Mouse (Mus musculus) kidney, embryonic 14.5 days (tissue): ENCODE data around the gene Gm20695. TPM values are rescaled to one million over a fixed set of nuclear protein-coding genes. Genes with fewer than 3 reads are reported as not detected.
A peak's percentile ranks its signal among the peaks of the same experiment; 100 is the strongest.
"Not testable (repeated sequence)": the region's sequence is repeated elsewhere in the genome, so short reads cannot be mapped to it uniquely, and the experiment has no call there.

Source experiments
- ATAC-seq: fragments of 200-750 bp; cut with Nextera tagmentation; 2 replicates; pipeline ENCODE4 v1.8.0; 2017; ENCODE audit warnings: moderate number of reproducible peaks, mild to moderate bottlenecking, moderate TSS enrichment, moderate library complexity; ENCODE audit not compliant: low FRiP score, low TSS enrichment
- H3K27ac ChIP-seq: fragments of 300-500 bp; sonication (generic); 2 replicates; pipeline ENCODE4 v1.5.1; 2014; ENCODE audit warnings: low read depth, mild to moderate bottlenecking, low read length, moderate library complexity, mixed read lengths
- H3K27me3 ChIP-seq: fragments of 300-500 bp; sonication (generic); 2 replicates; pipeline ENCODE4 v1.6.1; 2014; ENCODE audit warnings: mild to moderate bottlenecking, low read length; ENCODE audit not compliant: control insufficient read depth, insufficient read depth
- H3K36me3 ChIP-seq: fragments of 300-500 bp; sonication (generic); 2 replicates; pipeline ENCODE4 v1.6.1; 2014; ENCODE audit warnings: low read length, mixed read lengths; ENCODE audit not compliant: control insufficient read depth, insufficient read depth
- H3K4me1 ChIP-seq: fragments of 300-500 bp; sonication (generic); 2 replicates; pipeline ENCODE4 v1.6.1; 2014; ENCODE audit warnings: low read length, mixed read lengths; ENCODE audit not compliant: control insufficient read depth, insufficient read depth
- H3K4me2 ChIP-seq: fragments of 300-500 bp; sonication (generic); replicated peaks from 2 replicates; pipeline ENCODE4 v1.6.1; 2014; ENCODE audit warnings: low read depth, mild to moderate bottlenecking, low read length
- H3K4me3 ChIP-seq: fragments of 300-500 bp; sonication (generic); 2 replicates; pipeline ENCODE4 v1.5.1; 2014; ENCODE audit warnings: mild to moderate bottlenecking, low read length
- H3K9ac ChIP-seq: fragments of 300-500 bp; sonication (generic); 2 replicates; pipeline ENCODE4 v1.6.1; 2014; ENCODE audit warnings: low read depth, mild to moderate bottlenecking, low read length, moderate library complexity
- H3K9me3 ChIP-seq: fragments of 300-500 bp; sonication (generic); 2 replicates; pipeline ENCODE4 v1.6.1; 2016; ENCODE audit warnings: low read length; ENCODE audit not compliant: control insufficient read depth
- WGBS: fragments of 180-500 bp; shearing (Covaris S2); extraction: QIAGEN DNeasy Blood & Tissue Kit; methylation state at CpG from one replicate; pipeline ENCODE4 v1.1.7; 2014; 5-methylcytosine and 5-hydroxymethylcytosine counted together
- polyA plus RNA-seq: library from polyadenylated mRNA; unstranded; fragments of >200 nt; fragmentation: Nextera tagmentation; extraction: Ambion mirVana; gene quantifications from 2 replicates; pipeline ENCODE4 v1.2.1, GENCODE M21; 2014

Gene Gm20695
- polyA plus RNA-seq, 1 experiment from 2014 or later, result 2.9 TPM

GRCm38 (mm10) chr16:3851301-3851700 is 33.1 kb upstream of the Gm20695 start:
- not testable (repeated sequence) for H3K27ac ChIP-seq, H3K4me3 ChIP-seq, H3K27me3 ChIP-seq, H3K36me3 ChIP-seq, H3K4me1 ChIP-seq, ATAC-seq, H3K9me3 ChIP-seq, H3K4me2 ChIP-seq, H3K9ac ChIP-seq
- WGBS, result 87% methylated on average over 11 of the region's 13 CpGs

DNA sequence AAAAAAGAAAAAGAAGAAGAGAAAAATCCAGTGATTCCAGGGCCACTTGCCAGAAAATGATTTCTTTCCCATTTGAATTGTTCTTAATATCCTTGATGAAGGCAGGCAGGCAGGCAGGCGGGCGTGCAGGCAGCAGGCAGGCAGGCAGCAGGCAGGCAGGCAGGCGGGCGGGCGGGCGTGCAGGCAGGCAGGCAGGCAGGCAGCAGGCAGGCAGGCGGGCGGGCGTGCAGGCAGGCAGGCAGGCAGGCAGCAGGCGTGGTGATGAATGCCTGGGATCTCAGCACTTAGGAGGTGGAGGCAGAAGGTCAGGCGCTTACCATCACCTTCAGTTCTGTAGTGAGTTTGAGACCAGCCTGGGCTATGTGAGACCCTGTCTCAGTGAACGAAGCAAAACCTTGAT is 31.9 kb upstream of the Gm20695 start:
- Histone ChIP-seq H3K27me3 (no peaks in the 10 kb centered on the region), H3K36me3 (no peaks in the 10 kb centered on the region)
- ATAC-seq, result 0 out of 2 replicates have a peak, but pooled peaks have one; percentile 20

DNA sequence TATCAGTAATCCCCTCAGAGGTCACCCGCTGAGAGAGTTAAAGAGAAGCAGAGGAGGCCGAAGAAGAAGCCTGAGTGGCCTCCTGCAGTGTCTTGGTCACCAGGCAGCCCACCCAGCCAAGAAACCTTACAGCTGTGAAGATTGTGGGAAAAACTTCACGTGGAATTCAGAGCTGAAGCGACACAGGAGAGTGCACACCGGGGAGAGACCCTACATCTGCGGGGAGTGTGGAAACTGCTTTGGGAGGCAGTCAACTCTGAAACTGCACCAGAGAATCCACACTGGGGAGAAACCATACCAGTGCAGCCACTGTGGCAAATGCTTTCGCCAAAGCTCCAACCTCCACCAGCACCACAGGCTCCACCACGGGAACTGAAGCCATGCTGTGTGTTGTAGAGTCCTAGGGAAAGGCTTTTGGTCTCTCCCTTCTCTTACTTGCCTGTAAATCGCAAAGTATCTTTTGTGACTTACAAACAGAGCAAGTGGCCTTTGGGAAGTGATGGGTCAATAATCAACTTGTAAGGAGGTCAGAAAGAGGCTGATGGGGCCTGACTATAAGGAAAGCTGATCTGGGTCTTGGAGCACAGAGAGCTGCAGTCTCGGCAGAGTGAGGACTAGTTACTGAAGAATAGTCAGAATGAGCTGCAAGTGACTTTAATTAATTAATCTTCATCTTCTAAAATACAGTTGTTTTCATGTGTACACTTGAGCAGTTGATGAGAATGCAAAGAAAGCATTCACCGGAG is 29.8 kb upstream of the Gm20695 start:
- WGBS, result 40% methylated on average over 11 of the region's 11 CpGs
- Histone ChIP-seq H3K4me1 (no peaks in the 10 kb centered on the region), H3K9me3 (no peaks in the 10 kb centered on the region), H3K27ac (peak overlapping the region; percentile 59; the same call in 1 of the 2 replicates), H3K4me2 (no peak overlapping the region), H3K27me3 (no peaks in the 10 kb centered on the region), H3K4me3 (no peak overlapping the region), H3K9ac (no peak overlapping the region), H3K36me3 (no peaks in the 10 kb centered on the region)
- ATAC-seq, result peak; percentile 81; the same call in 1 of the 2 replicates

More for the DNA sequence above, 31.9 kb upstream of the Gm20695 start:
- Histone ChIP-seq H3K4me1 (no peaks in the 10 kb centered on the region), H3K9ac (no peak overlapping the region), H3K4me3 (no peak overlapping the region), H3K9me3 (no peaks in the 10 kb centered on the region), H3K27ac (no peak overlapping the region), H3K4me2 (no peak overlapping the region)
- WGBS, result 34% methylated on average over 12 of the region's 12 CpGs

GRCm38 (mm10) chr16:3855776-3856175 is 28.7 kb upstream of the Gm20695 start:
- H3K27ac ChIP-seq, result no peak overlapping the region
- H3K4me2 ChIP-seq, result no peak overlapping the region
- no peak for ATAC-seq
- H3K4me1 ChIP-seq, result no peaks in the 10 kb centered on the region
- H3K27me3 ChIP-seq, result no peaks in the 10 kb centered on the region
- H3K9me3 ChIP-seq, result no peaks in the 10 kb centered on the region
- 81% methylated on average over 1 of the region's 1 CpGs for WGBS
- H3K4me3 ChIP-seq, result no peak overlapping the region
- H3K9ac ChIP-seq, result no peak overlapping the region
- 0 out of 2 replicates have a peak, but pooled peaks cover under 1% of the 10 kb centered on the region for H3K36me3 ChIP-seq

DNA sequence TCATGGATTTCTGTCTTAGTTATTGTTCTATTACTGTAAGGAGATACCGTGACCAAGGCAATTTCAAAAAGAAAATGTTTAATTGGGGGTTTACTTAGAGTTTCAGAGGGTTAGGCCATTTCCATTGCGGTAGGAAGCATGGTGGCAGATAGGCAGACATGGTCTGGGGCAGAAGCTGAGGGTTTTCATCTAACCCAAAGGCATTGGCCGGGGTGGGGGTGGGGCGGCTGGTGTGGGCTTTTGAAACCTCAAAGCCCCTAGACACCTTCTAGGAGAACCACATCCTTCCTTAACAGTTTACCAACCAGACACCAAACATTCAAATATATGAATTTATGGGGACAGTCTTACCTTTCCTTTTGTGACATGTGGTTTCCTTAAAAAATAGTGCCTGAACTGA is 25.2 kb upstream of the Gm20695 start:
- peaks cover 18% of the 10 kb centered on the region; the same call in 1 of the 2 replicates for H3K36me3 ChIP-seq
- H3K4me2 ChIP-seq, result no peak overlapping the region
- ATAC-seq, result no peak
- H3K27me3 ChIP-seq, result no peaks in the 10 kb centered on the region
- 92% methylated on average over 4 of the region's 4 CpGs for WGBS
- no peak overlapping the region for H3K4me3 ChIP-seq
- no peaks in the 10 kb centered on the region for H3K9me3 ChIP-seq
- H3K9ac ChIP-seq, result no peak overlapping the region
- H3K4me1 ChIP-seq, result no peaks in the 10 kb centered on the region
- no peak overlapping the region for H3K27ac ChIP-seq

DNA sequence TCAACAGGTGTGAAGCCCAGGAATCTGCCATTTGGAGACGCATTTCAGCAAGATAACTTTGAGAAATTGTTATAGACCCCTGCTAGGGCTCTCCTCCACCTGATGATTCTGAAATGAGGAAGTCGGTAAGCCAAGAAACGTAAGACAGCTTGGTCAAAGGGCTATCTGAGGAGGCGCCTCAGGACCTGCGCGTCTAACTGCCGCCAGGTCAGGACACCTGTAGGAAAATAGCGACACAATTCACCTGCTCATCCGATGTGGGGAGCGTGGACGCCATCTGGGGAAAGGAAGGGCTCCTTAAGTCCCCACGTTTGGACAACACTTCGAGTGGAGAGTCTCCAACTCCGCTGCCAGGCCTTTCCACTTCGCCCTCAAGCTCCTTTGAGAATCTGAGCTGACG is 12.6 kb upstream of the Gm20695 start:
- no peak overlapping the region for H3K27ac ChIP-seq
- H3K4me3 ChIP-seq, result peak overlapping the region; percentile 57
- 2% methylated on average over 16 of the region's 16 CpGs for WGBS
- 0 out of 2 replicates have a peak, but pooled peaks cover 8% of the 10 kb centered on the region for H3K4me1 ChIP-seq
- peak; percentile 11 for ATAC-seq
- peak overlapping the region; percentile 62 for H3K4me2 ChIP-seq
- H3K36me3 ChIP-seq, result peaks cover 15% of the 10 kb centered on the region; the same call in 1 of the 2 replicates
- H3K9ac ChIP-seq, result peak overlapping the region; percentile 63
- H3K27me3 ChIP-seq, result no peaks in the 10 kb centered on the region
- no peaks in the 10 kb centered on the region for H3K9me3 ChIP-seq

DNA sequence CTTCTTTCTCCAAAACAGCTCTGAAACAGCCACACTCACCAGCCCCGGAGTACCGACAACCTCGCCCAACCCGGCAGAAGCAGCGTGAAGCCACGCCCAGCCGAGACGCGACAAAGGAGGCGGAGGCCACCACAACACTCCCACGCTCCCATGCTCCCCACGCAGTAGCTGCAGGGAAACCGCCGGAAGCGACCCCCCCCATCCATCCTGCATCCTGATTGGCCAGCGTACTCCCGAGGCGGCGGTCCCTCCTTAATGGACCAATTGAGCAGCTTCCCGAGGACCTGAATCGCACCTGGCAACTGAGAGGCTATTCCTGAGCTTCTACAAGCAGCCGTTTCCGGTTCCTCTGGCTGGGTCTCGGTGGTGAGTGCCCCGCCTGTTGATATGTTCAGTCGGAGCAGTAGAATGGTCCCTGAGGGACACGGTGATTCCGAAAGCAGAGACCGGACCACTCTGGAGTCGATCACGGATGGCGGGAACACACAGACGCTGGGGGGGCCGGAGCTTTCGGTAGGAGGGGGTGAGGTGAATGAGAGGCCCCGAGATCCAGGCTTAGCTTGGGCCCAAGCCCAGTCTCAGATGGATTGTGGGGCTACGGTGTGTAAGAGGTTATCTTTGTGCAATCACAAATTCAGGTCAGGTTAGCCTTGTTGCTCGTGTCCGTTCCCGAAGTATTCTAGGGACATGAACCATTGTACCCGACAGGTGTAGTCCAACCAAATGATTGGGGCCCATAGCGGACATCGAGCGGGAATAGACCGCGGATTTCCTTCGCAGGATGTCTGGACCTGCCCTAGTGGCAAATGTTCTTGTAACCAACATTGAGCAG is 12.0 kb upstream of the Gm20695 start, which contains the start of gene Naa60:
TSS of gene Naa60 (plus strand) at position 160 of the 832 bp plus-strand sequence.
- H3K4me3 ChIP-seq, result peak within 1 kb of the TSS; percentile 57
- 4% methylated on average over 47 of the region's 47 CpGs for WGBS
- 0 out of 2 replicates have a peak, but pooled peaks cover 8% of the 10 kb centered on the region for H3K4me1 ChIP-seq
- peak within 1 kb of the TSS; percentile 62 for H3K4me2 ChIP-seq
- no peaks in the 10 kb centered on the region for H3K9me3 ChIP-seq
- peaks cover 14% of the 10 kb centered on the region; the same call in 1 of the 2 replicates for H3K36me3 ChIP-seq
- peak within 1 kb of the TSS; percentile 31; the same call in 1 of the 2 replicates for H3K27ac ChIP-seq
- H3K9ac ChIP-seq, result peak within 1 kb of the TSS; percentile 63
- no peaks in the 10 kb centered on the region for H3K27me3 ChIP-seq
- peak; percentile 99 for ATAC-seq

GRCm38 (mm10) chr16:3876346-3876745 is 8.1 kb upstream of the Gm20695 start:
- no peak overlapping the region for H3K9ac ChIP-seq
- H3K27ac ChIP-seq, result no peak overlapping the region
- 95% methylated on average over 4 of the region's 4 CpGs for WGBS
- H3K9me3 ChIP-seq, result no peaks in the 10 kb centered on the region
- peaks cover 2% of the 10 kb centered on the region; the same call in 1 of the 2 replicates for H3K36me3 ChIP-seq
- no peak overlapping the region for H3K4me2 ChIP-seq
- no peak overlapping the region for H3K4me3 ChIP-seq
- H3K27me3 ChIP-seq, result no peaks in the 10 kb centered on the region
- 0 out of 2 replicates have a peak, but pooled peaks cover 3% of the 10 kb centered on the region for H3K4me1 ChIP-seq
- no peak for ATAC-seq
